Mouse (Mus musculus) liver, postnatal 0 days (tissue): Measurements from ENCODE around the gene Cog6.

Experiments used
- CTCF ChIP-seq: sonication (generic); IDR thresholded peaks from 2 replicates; pipeline ENCODE4 v1.5.1; 2016; ENCODE audit warnings: antibody characterized with exemption, low read depth
- EP300 ChIP-seq: IDR thresholded peaks from 2 replicates; pipeline ENCODE4 v1.6.1; 2016; ENCODE audit warnings: antibody characterized with exemption, low read depth, mild to moderate bottlenecking

DNA sequence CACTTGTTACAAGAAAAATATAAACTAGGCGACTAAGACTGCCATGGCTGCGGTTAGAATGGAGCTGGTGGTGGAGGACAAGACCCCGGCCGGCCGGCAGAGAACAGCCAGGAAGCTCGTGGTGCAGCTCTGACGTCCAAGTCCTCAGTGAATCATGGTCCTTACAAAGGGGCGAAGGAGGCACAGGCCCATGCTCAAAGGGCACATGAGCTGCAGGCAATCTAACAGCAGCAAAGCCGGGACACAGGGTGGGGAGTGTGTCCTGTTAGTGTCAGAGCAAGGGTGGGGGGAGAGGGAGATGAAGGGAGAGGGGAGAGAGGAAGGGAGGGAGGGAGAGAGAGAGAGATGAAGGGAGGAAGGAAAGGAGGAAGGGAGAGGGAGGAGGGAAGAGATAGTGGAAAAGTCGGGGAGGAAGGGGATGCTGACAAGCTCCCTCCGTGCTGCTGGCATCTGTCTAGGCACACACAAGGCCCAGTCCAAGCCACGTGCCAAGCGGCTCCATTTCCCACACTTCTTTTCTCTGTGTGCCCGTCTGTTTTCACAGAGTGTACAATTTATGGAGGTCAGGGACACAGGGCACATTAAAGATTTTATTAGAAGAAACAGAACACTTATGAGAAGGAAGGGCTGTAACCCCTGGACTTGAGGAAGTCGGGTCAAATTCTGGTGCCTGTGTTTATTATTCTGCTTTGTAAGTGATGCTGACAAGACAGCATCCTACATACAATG is 17.9 kb downstream of the Cog6 start:
- TF ChIP-seq CTCF = no peak
- TF ChIP-seq EP300 = no peak
